Mouse (Mus musculus): ENCODE data around the gene Bsx.

Bsx gene

GRCm38 (mm10) chr9:40873556-40874470, at the start of gene Bsx:
Bsx (plus strand) TSS chr9:40874127.
- no peak for DNase-seq

- DNase-seq, result no peak
Measured at GRCm38 (mm10) chr9:40825601-40826000, 48.3 kb upstream of the Bsx start.

- DNase-seq, result no peak
Measured at GRCm38 (mm10) chr9:40827366-40827765, 46.6 kb upstream of the Bsx start.

GRCm38 (mm10) chr9:40834569-40834968, 39.4 kb upstream of the Bsx start:
- DNase-seq, result peak; percentile 19 to 23

GRCm38 (mm10) chr9:40836681-40837080, 37.2 kb upstream of the Bsx start:
- DNase-seq, result no peak

- no peak for DNase-seq
Measured at GRCm38 (mm10) chr9:40839662-40840061, 34.3 kb upstream of the Bsx start.

GRCm38 (mm10) chr9:40851515-40851914, 22.4 kb upstream of the Bsx start:
- no peak for DNase-seq

- DNase-seq, result no peak
Measured at GRCm38 (mm10) chr9:40858461-40859160, 15.3 kb upstream of the Bsx start.

GRCm38 (mm10) chr9:40859196-40859595, 14.7 kb upstream of the Bsx start:
- no peak for DNase-seq

- no peak for DNase-seq
Measured at GRCm38 (mm10) chr9:40870331-40870730, 3.6 kb upstream of the Bsx start.

- no peak for DNase-seq
Measured at GRCm38 (mm10) chr9:40871369-40872155, 2.4 kb upstream of the Bsx start.

GRCm38 (mm10) chr9:40872156-40872478, 1.8 kb upstream of the Bsx start:
- no peak for DNase-seq

GRCm38 (mm10) chr9:40874961-40875360, 1.0 kb downstream of the Bsx start:
- DNase-seq, result no peak

- no peak for DNase-seq
Measured at GRCm38 (mm10) chr9:40875431-40875830, 1.5 kb downstream of the Bsx start.

GRCm38 (mm10) chr9:40876164-40876563, 2.2 kb downstream of the Bsx start:
- no peak for DNase-seq

GRCm38 (mm10) chr9:40876693-40877092, 2.8 kb downstream of the Bsx start:
- no peak for DNase-seq

- no peak for DNase-seq
Measured at GRCm38 (mm10) chr9:40877146-40877880, 3.4 kb downstream of the Bsx start.

- no peak for DNase-seq
Measured at GRCm38 (mm10) chr9:40877881-40878235, 3.9 kb downstream of the Bsx start.

GRCm38 (mm10) chr9:40878291-40878945, 4.5 kb downstream of the Bsx start:
- DNase-seq, result no peak

GRCm38 (mm10) chr9:40878998-40879397, 5.1 kb downstream of the Bsx start:
- no peak for DNase-seq

GRCm38 (mm10) chr9:40885669-40886068, 11.7 kb downstream of the Bsx start:
- DNase-seq, result no peak

- DNase-seq, result no peak
Measured at GRCm38 (mm10) chr9:40889389-40889788, 15.5 kb downstream of the Bsx start.
